Mouse (Mus musculus) adrenal gland, postnatal 4 days (tissue): Measurements from ENCODE around the gene Mrps18a. TPM values are rescaled to one million over a fixed set of nuclear protein-coding genes. Genes with fewer than 3 reads are reported as not detected.

ENCODE experiments used
- total RNA-seq, 2 experiments: library from RNA; stranded (reverse); gene quantifications; 2 replicates each; pipeline ENCODE4 v1.2.3; 2021

Mrps18a gene
- total RNA-seq, 2 experiments from 2014 or later, result 94.1 to 101 TPM

Other genes starting within 250 kb of the Mrps18a start
- gene Vegfa, start 78.6 kb upstream of the Mrps18a start, total RNA-seq, result 100 to 1,000 TPM; 242 to 257 TPM
- gene Rsph9, start 33.2 kb downstream of the Mrps18a start, total RNA-seq, result 10 to 100 TPM; 10.2 to 13.4 TPM
- gene Mad2l1bp, start 42.6 kb downstream of the Mrps18a start, total RNA-seq, result 10 to 100 TPM; 18.1 to 18.4 TPM
- gene Gtpbp2, start 50.0 kb downstream of the Mrps18a start, total RNA-seq, result 100 to 1,000 TPM; 101 to 116 TPM
- gene Polh, start 91.7 kb downstream of the Mrps18a start, total RNA-seq, result 10 to 100 TPM; 34.9 to 36.8 TPM
- 10 to 100 TPM; 72.0 to 74.6 TPM for gene Xpo5, start 91.8 kb downstream of the Mrps18a start, total RNA-seq
- gene Polr1c, start 137.1 kb downstream of the Mrps18a start, total RNA-seq, result 100 to 1,000 TPM; 101 to 108 TPM
- 100 to 1,000 TPM; 137 to 139 TPM for gene Yipf3, start 137.1 kb downstream of the Mrps18a start, total RNA-seq
- 1 to 10 TPM; 6.3 to 7.3 TPM for gene Lrrc73, start 142.5 kb downstream of the Mrps18a start, total RNA-seq
- 10 to 100 TPM; 68.8 to 75.3 TPM for gene Tjap1, start 172.0 kb downstream of the Mrps18a start, total RNA-seq
- 1 to 10 TPM in 1 of 2 experiments, under 1 TPM in 1; 0.54 to 1.7 TPM for gene Dlk2, start 186.4 kb downstream of the Mrps18a start, total RNA-seq
- 10 to 100 TPM; 13.8 to 14.1 TPM for gene Abcc10, start 217.4 kb downstream of the Mrps18a start, total RNA-seq